Mouse (Mus musculus): ENCODE data around the gene Eno1.

Eno1 gene

DNA sequence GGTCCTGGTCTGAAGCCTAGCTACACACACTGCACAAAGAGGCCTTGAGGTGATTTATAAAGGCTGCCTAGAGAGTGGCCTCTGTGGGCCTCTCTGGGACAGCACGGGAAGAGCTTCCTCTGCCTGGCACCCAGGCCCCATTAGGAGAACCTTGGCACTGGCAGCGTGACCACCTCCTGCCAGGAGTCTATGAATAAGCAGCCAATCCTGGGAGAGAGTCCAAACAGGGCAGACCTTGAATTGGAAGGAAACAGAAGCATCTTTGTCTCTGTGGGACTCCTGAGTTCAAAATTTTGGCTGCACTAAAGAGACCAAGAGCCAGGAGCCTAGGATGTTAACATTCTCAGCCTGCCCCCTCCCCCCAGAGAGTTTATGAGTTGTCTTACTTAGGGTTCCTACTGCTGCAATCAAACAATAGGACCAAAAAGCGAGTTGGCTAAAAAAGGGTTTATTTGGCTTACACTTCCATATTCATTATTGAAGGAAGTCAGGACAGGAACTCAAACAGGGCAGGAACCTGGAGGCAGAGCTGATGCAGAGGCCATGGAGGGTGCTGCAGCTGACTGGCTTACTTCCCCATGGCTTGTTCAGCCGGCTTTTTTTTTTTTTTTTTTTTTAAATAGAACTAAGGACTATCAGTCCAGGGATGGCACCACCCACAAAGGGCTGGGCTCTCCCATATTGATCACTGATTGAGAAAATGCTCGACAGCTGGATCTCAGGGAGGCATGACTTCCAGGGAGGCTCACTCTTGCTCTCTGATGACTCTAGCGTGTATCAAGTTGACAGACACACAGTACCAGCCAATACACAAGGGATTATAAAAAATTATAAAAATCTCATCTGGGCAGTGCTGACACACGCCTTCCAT, 9.5 kb upstream of the Eno1 start:
- DNase-seq (ENCODE audit: extremely low spot score, low read depth, low spot score), result no peak

DNA sequence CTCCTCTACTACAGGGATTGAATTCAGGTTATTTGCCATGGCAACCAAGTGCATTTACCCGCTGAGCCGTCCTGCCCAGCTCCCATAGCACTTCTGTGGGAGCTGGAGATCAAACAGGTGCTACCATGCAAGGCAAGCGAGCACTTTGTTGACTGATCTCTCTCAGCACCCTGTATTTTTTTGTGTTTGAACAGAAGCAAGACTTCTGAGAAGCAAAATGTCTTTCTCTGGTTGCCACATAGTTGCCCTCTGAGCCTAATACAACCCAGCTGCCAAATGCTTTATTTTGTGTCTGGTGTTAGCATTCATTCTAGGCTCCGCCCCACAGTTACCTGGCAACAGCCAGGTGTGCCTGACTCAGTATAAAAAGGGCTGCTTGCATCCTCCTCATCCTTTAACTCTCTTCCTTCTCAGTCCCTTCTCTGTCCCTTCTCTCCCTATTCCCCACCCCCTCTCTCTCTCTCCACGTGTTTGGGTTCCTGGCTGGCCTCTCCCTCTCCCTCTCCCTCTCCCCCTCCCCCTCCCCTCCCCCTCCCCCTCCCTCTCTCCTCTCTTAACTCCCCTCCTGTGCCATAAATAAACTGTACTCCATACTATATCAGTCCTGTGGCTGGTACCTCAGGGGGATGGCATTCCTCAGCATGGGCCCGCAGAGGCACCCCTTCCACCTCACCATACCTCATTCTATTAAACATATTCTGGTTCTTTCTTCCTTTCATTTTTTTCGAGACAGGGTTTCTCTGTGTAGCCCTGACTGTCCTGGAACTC, 7.8 kb upstream of the Eno1 start:
- DNase-seq (ENCODE audit: extremely low spot score, low read depth, low spot score), result no peak

DNA sequence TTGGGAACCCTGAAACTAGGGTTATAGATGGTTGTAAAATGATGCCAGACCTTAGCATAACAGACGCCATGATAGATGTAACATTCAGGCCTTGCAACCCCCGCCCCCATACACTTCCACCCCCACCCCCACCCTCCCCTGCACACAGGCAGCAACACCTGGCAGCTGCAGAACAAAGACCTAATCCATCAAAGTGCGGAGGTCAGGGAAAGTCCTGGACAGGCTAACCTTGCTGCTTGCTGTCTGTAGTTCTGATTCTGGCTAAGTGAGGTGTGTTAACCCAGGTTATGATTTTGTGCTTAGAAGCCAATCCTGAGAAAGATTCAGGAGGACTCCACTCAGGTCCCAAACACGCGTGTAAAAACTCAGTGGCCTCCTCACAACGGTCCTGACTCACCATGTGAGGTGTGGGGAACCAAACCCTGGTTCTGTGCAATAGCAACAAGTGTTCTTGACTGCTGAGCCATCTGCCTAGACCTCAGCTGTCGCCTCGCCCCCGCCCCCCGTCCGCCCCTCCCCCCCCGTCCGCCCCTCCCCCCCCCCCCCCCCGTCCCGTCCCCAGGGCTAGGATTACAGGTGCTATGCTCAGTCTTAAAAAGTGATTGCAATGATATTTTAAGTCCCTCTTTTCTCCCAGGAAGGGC, 6.7 kb upstream of the Eno1 start:
- no peak for DNase-seq (ENCODE audit: extremely low spot score, low read depth, low spot score)

DNA sequence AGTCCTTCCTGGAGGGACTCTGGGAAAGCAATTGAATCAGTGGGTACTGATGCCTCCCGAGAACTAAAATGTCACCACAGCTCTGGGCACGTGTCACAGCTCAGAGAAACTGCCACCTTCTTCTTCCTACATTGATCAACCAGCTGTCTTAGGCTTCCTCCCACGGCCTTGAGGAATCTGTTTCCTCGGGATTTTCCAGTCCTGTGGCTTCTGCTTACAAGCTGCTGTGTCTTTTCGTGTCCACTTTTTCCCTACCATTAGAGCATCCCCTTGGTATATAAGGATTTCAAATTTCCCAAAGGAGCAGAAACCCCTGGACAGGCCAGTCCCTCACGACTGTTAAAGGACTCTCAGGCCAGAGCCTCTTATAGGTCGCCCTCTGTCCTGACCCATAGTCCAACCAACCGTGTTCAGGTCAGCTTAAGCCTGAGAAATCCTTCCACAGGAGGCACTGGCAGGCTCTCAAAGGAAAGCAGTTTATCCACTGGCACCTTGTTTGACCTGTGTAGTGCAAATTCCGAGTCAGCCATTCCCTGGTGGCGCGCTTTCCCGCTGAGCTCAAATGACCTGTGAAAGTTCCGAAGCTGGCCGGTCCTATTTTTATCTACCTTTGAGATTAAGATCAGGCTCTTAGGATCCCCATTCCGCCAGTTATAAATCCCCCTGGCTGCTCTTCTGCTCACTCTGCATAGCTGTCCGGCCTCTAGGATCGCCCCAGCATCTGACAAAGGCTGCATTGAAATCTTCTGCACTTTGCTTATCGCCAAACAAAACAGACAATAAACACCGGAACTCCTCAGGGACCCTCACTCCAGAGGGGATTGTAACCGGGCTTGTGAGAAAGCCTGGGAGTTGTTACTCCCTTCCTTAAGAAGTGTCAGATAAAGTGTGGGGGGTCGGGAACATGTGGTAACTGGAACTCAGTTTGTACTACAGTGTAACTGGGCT, 5.8 kb upstream of the Eno1 start:
- no peak for DNase-seq (ENCODE audit: extremely low spot score, low read depth, low spot score)

DNA sequence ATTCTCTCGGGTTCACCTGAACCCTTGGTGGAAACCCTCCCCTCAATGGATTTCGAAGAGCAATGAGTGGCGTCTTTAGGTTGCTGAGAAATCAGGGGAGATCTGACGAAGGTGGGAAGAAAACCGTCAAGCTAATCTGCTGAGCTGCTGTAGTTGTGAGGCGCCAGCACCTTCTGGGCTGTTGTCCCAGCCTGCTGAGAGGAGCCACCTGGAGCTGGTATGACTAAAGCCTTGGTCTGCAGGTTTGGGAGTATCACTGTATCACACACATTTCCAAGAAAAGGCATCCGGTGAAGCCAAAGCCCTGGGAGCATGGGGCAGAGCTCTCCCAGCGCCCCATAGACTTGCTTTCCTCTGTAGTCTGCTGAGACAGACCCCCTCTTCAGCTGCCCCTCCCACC, 4.7 kb upstream of the Eno1 start:
- no peak for DNase-seq (ENCODE audit: extremely low spot score, low read depth, low spot score)

DNA sequence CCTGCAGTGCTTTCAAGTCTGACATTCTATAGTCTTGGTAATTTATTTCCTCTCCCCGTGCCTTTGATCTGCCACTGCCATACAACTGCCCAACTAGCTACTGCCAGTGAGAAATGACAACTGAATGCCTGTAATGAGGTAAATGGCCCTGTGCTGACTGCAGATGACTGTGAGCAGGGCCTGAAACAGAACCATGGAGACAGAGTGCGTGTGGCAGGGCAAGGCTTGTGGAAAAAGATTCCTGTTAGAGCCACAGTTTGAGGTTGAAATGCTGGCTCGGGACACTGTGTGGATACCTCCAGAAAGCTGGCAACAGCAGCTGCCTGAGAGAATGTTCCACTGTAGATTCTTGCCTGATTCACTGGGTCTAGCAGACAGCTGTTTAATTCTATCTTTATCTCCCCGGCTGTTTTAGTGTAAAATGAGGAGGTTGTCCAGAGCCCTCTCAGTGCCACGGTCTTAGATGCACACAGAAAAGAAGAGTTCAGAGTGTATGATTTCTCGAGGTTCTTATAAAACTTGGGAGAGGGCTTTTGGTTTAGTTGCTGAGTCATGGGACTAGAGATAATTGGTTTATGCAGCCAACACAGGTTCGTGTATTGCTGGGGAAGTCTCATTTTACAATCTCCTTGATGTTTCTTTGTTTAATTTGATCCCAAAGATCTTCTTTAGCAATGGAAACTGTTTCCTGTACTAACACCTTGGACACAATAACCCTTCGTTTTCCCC, 1.8 kb upstream of the Eno1 start:
- DNase-seq (ENCODE audit: extremely low spot score, low read depth, low spot score), result no peak

DNA sequence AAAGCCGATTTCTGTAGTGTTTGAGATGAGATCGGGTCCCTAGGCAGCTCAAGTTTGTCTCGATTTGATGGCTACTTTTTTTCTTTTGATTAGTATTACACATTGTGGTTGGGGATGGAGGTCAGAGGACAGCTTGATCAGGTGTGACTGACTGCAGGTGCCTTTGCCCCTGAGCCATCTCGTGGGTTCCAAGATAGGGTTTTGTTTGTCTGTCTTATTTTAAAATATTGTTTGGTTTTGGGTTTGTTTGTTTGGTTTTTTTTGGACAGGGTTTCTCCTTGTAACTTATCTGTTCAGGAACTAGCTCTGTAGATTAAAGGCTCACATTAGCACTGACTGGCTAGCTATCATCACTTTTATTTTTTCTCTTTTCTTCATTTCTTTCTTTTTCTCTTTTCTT, 936 bp upstream of the Eno1 start:
- DNase-seq (ENCODE audit: extremely low spot score, low read depth, low spot score), result no peak

DNA sequence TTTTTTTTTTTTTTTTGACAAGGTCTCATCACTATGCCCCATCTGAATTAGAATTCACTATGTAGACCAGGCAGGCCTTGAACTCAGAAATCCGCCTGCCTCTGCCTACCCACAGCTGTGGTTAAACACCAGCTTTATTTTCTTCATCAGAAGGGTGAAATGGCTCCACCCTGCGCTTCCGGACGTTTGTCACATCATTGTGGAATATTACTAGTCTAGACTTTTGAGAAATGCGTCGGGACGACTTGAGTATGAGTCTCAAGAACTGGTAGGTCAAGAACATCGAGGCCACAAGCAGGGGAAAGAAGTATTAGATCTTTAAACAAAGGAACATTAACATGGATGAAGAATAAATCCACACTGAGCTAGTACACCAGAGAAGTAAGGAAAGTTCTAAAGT, 490 bp upstream of the Eno1 start:
- no peak for DNase-seq (ENCODE audit: extremely low spot score, low read depth, low spot score)

DNA sequence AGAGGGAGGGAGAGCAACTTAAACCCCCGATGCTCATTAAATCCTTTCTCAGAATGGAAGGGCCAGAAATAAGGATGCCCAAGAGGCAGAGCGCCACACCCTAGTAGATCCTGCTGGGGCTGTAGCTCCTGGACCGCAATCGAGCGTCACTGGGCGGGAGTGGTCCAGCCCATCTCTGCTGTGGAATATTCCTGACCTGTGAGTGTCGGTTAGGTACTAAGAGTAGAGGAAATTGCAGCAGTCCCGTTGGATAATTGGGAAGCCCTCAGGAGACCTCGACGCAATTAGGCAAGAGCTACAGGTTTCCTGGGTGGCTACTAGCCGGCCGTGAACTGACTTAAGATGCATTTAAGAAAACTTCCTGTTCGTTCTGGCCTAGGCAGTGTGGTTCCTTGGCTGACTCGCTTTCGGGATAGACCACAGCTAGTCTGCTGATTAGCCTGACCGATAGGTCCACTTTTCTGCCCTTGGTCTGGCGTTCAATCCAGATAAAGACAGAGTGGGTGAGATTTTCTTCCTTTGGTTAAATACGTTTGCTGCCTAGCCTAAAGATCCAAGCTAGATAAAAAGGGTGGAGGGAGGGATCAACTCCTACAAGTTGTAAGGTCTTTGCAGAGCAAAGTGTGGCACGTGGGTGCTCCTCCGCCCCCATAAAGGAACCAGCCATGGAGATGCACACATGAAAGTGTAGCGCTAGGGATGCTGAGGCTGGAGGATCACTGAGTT, 1.3 kb downstream of the Eno1 start:
- DNase-seq (ENCODE audit: extremely low spot score, low read depth, low spot score), result no peak

DNA sequence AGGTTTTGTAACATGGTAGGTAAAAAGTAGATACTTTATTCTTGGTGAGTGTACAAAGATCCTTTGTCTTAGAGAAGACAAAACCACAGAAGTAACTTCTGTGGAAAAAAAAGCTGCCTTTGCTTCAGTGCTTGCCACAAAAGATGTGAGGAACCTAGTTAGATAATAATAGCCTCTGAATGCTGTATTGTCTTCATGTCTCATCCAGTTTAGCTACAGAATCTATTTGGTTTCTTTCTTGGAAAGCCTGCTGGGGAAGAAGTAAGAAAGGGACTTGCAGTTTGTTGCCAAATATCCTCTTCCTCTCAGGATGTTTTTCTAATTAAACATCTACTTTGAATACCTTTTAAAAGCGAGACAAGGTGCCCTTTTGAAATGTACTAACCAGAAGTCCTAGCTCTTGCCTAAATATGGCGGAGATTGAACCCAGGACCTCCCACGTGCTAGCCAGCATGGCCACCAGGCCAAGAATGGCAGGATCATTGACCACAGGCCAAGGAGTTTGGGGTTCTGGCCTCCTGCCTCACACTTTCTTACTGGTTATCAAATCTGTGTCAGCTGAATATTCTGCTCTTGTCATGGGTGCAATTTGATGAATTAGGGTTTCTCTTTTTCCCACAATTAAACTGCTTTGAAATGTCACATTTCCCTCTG, 2.0 kb downstream of the Eno1 start:
- no peak for DNase-seq (ENCODE audit: extremely low spot score, low read depth, low spot score)

DNA sequence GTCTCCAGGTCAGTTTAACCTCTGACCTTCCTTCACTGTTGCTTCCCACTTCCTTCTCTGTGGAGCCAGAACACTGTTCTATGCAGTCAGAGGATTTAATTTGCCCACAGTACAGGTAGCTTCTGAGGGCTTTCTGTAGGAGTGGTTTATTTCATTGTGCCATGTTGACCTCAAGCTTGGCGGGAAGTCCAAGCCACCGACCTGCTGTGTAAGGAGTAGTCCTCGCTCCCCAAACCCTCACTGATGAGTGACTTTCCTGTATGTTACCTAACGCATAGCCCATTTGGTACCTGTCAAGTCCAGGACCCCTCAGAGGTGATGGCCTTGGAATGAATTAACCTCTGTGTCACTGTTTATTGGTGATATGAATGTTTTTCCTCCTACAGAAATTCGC, 2.6 kb downstream of the Eno1 start:
- DNase-seq (ENCODE audit: extremely low spot score, low read depth, low spot score), result no peak

DNA sequence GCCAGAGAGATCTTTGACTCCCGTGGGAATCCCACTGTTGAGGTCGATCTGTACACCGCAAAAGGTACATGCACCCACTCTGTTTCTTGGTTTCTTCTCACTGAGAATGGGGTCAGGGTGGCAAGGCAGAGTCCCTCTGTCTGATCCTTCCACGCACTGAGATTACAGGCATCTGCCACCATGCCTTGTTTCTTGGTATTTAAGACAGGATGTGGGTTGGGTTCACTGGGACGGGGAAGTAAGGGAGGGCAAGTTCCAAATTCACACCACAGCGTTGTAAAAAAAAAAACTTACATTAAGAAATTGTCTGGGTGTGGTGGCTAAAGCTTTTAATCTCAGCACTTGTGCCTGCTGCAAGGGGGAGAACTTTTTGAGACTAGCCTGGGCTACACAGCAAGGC, 3.0 kb downstream of the Eno1 start:
- DNase-seq (ENCODE audit: extremely low spot score, low read depth, low spot score), result no peak

DNA sequence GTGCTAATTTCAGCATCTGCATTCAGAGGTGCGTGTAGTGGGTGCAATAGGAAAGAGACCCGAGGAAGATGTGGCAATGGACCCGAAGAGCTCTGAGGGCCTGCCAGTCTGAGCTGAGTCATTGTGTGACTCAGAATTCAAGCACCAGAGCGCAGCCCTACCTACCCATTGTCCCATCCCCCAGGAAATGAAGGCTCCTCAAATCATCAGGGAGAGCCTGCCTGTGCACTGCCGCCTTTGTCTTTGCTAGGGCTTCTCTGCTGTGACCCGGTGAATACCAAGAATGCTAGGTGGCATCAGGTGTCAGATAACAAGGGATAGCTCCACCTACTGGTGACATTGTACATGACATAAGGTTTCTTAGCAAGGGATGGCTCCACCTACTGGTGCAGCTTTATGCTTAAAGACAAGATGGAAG, 3.4 kb downstream of the Eno1 start:
- peak; percentile 100 for DNase-seq (ENCODE audit: extremely low spot score, low read depth, low spot score)

DNA sequence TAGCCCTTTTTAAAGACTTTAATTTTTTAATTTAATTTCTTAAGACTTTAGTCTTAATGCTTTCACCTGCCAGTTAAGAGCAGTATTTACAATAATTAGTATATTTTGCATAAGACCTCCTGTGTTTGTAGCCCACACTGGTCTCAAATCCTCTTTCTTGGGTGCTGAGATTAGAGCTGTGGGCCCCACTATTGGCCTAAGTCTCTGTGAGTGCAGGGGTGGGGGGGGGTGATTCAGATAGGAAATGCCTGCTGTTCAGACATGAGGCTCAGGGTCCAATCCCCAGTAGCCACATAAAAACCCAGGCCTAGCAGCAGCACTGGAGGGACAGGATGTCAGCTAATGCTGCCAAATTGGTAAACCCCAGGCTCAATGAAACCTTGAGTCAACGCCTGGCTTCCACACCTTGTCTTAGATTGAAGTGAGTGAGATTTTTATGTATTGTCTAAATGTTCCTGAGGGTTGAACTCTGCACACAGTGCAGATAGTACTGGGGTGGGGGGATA, 3.9 kb downstream of the Eno1 start:
- no peak for DNase-seq (ENCODE audit: extremely low spot score, low read depth, low spot score)

DNA sequence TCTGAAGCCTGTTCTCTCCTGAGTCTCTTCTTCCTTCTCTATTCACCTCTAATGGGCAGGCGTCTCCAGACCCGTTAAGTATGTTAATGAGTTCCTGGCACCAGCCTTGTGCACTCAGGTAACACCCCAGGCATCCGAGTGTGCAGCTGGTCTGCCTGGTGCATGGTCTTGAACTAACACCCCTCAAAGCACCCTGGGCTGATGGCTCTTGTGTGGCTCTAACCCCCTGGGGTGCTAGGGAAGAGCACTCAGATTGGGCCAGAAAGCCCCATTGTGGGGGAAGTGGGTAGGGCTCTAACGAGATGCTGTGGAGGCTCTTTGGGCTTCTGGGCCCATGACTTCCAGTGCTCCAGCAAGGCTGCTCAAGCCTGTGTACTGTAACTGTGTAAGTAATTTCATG, 5.2 kb downstream of the Eno1 start:
- no peak for DNase-seq (ENCODE audit: extremely low spot score, low read depth, low spot score)

DNA sequence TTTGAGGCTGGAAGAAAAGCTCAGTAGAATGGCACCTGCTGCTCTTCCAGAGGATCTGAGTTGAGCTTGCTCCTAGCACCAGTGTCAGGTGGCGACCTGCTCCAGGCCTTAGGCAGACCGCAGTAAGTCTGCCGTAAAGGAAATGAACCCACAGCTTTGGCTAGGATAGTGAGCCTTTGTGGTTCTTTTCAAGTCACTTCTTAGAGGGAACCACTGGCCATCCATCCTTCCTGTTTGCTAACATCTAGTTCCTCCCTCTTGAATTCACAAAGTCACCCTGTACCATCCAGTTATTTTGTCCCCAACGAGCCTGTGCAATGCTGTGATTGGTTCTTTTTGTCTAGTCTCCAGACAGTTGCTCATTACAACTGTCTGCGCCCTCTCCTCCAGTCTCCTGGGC, 6.2 kb downstream of the Eno1 start:
- DNase-seq (ENCODE audit: extremely low spot score, low read depth, low spot score), result no peak

DNA sequence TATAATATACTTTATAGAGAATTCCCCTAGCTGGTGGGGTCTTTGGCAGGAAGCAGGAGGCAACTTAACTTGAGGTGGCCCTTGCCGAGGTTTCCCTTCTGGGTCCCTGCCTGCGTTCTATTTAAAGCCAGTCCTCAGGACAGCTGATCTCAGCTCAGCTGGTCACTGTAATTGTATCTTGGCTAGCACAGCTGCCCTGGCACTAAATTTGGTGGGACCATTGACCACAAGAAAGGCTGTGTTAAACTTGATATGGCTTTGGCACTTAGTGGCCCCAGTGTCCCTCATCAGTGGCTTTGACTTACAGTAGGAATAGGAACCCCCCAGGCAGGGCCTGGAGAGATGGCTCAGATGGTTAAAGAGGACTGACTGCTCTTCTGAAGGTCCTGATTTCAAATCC, 9.4 kb downstream of the Eno1 start:
- DNase-seq (ENCODE audit: extremely low spot score, low read depth, low spot score), result no peak

DNA sequence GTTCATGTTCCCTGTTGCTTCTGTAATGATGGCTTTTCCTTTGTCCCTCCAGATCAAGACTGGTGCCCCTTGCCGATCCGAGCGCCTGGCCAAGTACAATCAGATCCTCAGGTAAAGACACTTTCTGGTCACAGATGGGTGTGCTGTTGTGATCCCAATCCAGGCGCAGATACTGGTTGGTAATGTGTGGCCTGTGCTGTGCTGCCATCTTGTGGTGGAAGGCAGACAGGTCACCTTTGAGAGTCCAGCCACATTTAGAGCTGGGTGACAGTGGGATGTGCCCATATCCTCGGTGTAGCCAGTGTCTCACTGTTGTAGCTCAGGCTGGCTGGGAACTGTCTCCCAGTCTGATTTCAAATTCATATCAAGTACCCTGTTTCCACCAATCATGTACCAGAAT, 11.5 kb downstream of the Eno1 start:
- DNase-seq (ENCODE audit: extremely low spot score, low read depth, low spot score), result no peak

DNA sequence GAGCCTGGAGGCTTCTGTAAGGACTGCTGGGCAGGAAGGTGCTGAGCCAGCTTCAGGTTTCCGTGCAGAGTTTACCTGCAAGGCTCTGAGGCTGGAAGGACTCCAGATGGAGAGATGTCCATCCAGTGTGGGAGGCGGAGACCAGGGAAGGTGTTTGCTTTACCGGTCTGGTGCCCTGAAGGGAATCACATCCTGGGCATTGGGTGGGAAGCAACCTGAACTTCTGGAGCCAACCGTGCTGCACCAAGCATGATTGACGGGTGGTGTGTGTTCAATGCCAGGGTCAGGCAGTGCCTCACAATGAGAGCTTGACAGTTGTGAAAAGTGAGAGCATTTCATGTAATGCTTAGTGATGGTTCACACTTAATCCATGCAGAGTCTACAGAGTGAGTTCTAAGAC, 12.4 kb downstream of the Eno1 start:
- DNase-seq (ENCODE audit: extremely low spot score, low read depth, low spot score), result no peak

All from hindlimb bud, embryonic 11.5 days (tissue).